Mouse (Mus musculus) erythroid progenitor cell, adult 5-6 weeks (primary cell): Measurements from ENCODE around the gene Efna1. TPM values are rescaled to one million over a fixed set of nuclear protein-coding genes. Genes with fewer than 3 reads are reported as not detected.
A peak's percentile ranks its signal among the peaks of the same experiment; 100 is the strongest.

Experiments used
- ATAC-seq: replicated peaks from 2 replicates; pipeline ENCODE4 v1.8.0; 2016; ENCODE audit warnings: moderate number of reproducible peaks, mild to moderate bottlenecking, moderate TSS enrichment, inconsistent platforms; ENCODE audit not compliant: poor library complexity, low FRiP score, severe bottlenecking
- total RNA-seq, 2 experiments: library from RNA; stranded (forward) in 1 of 2; stranded (reverse) in 1 of 2; fragments of 150-400 nt in 1 of 2; fragments of 186-747, 209-891 nt in 1 of 2; gene quantifications; 2 replicates each; pipeline versions ENCODE4 v1.2.3 to v1.2.4; 2015 to 2017; ENCODE audit warnings: low replicate concordance in 2 of 2

Gene Efna1
- total RNA-seq, 2 experiments from 2014 or later: not detected

DNA sequence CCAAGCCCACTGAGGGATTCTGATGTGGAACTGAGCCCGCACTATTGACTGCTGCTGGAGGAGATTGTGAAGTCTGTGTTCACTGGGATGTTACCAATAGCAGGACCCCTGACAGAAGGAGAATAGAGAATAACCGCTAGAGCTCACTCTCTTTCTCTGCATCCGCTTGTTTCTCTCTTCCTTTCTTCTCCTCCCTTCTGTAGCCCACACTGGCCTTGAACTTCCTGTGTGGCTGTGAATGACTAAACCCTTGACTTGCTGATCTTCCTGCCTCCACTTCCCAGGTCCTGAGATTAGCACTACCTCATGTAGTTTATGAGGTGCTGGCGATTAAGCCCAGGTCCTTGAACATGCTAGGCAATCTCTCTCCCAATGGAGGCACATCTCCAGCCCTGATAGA lies 33.5 kb downstream of the Efna1 start:
- no peak for ATAC-seq

DNA sequence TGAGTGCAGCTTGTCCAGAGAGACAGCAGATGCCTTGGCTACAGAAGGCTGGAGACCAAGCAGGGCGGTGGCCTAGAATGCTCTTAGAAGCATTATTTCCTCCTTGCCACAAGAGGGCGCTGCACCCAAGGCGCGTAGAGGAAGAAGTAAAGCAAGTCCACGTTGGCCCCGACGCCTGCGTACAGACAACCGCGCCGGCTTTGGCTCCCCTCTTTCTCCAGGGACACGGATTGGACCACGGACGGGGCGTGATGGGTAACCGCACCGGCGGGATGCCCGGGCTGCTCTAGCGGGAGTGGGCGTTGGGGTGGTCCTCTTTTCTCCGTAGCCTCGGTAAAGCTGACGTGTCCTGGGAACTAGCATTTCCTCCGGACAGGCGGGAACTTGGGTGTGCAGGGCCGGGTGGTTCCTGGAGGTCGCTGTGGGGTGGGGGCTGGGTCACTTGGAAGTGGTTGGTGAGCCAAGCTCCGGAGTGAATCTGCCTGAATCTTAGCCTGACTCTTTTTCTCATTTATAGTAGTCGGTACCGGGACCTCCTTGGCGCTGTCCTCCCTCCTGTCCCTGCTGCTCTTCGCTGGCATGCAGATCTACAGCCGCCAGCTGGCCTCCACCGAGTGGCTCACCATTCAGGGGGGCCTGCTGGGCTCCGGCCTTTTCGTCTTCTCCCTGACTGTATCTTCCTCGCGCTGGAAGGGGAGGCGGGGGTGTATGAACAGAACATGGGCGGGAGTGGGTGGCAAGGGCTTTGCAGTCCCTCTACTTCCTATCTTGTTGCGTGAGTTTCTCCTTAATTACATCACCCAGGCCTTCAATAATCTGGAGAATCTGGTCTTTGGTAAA lies 34.5 kb downstream of the Efna1 start, which contains the start of gene Trim46:
Trim46 (minus strand) TSS at position 49 of the 840 bp plus-strand sequence.
- ATAC-seq: peak; percentile 87

DNA sequence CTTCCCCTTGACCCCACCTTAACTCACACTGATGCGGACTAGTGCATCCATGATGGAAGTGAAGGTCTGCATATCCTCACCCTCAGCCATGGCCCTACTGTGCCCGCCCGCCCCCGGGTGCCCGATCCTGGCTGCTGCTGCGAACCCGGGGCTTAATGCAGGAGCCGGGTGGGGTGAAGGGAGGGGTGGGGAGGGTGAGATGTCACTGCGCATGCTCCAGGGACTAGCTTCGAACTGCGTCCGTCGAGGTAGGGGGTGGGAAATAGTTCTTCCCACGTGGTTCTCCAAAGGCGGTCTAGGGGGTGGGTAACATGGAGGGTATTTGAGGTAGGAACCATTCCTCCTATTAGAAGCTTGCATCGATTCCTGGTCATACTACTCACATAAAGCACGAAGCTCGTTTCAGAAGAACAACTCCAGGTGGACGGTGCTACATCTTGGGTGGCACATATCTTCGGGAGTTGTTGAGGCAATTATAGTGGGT lies 35.2 kb downstream of the Efna1 start, which contains the start of gene Krtcap2:
Krtcap2 (plus strand) TSS at position 279 of the 484 bp plus-strand sequence.
- ATAC-seq: no peak

DNA sequence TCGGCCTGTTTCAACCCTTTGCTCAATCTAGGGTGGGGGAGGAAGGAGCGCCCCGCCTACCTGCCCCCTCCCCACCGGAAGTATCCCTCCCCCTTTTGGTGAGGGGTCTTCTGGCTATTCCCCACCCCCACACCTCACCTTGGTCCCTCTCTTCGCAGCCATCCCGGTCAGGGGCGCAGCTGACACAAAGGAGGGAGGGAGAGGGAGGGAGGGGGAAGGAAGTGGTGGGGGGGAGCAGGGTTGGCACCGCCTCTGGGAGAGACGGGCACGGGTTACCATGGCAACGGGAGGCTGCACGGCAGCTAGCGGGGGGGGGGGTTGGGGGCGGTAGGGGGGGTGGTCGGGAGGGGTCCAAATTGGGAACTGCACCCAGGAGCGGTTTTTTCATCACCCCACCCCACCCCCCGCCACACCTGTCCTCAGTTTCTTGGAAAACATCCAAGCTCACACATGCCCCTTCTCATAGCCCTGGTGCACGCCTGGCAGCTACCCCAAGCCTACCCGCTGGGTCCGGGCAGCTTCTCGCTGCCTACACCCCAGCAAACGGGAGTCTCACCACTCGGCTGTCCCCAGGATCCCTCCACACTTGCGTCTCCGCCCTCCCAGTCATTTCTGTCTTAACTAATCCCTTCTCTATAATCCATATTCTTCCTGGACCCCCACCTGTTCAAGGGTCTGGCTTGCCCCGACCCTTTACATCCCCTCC lies 35.8 kb downstream of the Efna1 start:
- no peak for ATAC-seq

DNA sequence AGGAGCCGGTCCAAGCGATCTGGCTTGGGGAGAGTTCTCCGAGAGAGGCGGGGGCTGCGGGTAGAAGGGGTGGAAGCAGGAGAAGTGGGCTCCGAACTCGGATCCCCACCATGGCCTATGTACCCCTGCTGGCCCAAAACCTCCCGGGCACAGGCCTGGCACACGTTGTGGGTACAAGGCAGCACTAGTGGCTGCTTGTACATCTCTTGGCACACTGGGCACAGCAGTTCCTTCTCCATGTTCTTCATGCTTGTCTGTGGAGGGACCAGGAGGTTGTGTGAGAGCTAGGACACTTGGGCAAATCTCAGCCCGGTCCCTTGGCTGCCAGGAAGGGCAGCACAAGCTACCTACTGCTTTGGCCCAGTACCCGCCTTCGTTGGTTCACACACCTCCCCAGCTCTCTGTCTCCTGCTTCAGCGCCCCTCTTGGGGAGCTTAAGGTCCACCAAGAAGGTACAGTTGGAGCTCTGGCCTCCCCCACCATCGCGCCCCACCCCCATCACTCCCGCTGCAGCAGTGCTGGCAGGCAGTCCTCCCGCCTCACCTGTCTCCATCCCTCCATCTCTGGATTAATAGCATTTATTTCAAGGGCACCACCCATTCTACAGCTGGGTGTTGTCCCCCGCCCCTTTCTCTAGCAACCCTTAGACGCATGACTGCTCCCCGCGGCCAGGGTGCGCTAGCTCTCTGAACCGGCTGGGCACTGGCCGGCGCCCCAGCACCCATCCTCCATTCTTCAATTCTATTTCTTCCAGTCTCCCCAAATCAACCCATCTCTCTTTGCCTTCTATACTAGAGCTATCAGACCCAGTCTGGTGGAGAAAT lies 36.6 kb downstream of the Efna1 start:
- no peak for ATAC-seq

DNA sequence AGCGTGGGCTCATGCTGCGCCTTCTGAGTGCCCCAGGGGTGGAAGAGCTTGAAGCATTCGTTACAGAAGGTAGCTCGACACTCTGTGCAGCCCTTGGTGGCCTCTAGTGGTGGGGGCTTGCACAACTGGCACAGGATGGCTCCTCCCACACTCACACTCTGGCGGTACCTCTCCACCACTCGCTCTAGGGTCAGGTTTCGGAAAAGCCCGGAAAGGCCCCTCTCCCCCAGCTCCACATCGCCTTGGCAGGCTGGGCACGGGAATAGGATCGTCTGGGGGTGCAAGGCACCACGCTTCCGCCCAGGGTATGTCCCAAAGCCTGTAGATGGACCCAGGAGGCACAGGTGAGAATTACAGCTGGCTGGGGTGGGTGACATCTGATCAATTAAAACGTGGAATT lies 37.3 kb downstream of the Efna1 start:
- ATAC-seq: no peak

DNA sequence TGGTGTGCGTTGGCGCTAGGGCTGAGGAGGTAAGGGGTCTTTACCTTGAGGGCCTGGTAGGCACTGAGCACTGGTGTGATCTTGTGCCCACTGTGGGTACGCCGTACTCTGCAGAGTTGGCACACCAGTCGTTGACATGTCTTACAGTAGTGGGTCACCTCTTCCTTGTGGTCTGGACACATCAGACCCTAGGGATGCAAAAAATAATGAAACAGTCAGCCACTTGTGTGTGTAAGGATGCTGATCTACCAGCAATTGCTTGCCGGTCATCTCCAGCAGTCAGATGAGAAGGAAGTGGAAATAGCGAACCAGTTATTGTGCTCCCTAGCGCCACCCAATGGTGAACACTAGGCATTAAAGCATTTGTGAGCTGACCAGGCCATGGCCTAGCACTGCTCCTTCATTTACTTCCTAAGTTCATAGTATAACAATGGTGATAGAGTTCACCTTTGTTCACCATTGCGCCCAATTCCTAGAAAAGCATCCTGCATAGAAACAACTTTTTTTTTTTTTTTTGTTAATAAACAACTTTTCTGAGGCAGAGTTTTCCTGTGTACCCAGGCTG lies 38.5 kb downstream of the Efna1 start:
- ATAC-seq: no peak

DNA sequence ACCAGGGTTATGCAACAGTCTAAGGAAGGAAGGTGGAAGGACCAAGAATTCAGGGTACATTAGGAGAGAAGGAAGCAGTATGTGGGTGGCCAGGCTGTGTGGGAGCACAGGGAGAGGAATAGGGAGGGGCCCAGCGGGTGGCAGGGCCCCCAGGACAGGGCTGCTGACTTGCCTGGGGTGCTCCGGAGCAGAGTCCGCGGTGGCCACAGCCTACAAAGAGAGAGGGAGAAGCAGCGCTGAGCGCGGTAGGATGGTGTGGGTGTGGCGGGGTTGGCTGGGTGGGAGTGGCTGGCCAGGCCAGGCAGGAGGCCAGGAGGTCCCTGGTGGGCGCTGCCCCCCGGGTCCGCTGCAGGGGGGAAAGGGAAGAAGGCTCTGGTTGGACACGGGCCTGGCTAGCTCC lies 42.4 kb downstream of the Efna1 start:
- no peak for ATAC-seq

DNA sequence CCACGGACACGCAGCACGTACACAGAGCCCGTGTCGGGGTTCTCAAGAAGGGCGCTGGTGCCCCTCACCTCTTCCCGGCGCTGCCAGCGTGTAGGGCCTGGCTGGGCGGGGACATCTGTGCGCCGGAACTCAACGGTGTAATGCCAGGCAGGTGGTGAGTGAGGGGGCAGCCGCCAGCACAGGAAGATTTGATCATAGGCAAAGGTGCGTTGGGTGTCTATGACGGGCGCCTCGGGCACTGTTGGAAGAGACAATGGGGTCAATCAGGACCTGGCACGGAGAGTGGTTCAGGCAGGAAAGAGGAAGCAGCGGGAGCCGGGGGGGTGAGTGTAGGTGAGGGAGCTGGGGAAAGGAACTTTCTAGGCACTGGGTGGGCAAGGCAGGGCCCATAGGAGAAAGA lies 43.3 kb downstream of the Efna1 start:
- no peak for ATAC-seq

DNA sequence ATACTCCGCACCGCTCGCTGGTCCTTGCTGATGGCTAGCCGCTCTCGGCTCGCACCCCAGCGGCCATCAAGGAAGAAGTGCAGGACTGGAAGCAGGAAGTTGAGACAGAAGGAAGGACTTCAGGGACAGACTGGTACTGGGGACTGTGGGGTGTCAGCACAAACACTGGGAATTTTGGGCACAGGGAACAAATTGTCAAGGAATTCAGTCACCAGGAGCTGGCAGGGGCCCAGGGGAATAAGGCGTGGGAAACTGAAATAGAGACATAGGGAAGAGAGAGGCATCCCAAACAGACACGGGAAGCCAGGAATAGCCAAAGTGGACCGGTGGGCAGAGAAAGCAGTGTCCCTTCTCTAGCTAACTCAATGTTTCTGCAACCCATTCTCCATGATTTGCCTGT lies 44.4 kb downstream of the Efna1 start:
- no peak for ATAC-seq

DNA sequence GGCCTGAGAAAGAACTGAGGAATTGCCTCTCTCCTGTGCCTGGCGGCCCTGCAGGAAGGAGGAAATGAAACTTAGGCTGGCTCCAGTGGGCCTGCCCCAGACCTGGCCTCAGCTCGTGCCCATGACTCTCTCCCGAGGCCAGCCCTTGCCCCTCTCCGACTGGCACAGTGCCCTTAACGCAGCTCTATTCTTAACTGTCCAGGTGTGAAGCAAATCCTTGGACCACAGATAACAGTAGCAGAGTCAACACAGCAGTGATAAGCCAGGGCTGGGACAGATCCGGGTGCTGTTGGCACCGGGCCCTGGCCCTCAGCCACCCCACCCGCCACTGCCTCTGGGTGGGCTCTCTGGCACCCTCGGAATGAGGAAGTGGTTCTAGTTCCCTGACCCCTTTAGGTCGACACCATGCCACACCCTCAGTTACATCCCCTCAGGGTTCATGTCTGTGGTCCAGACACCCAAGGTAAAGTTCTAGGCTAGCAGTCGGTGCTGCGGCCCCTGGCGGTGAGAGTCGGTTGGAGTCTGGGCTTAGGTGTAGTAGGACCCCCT lies 47.3 kb downstream of the Efna1 start:
- ATAC-seq: no peak

DNA sequence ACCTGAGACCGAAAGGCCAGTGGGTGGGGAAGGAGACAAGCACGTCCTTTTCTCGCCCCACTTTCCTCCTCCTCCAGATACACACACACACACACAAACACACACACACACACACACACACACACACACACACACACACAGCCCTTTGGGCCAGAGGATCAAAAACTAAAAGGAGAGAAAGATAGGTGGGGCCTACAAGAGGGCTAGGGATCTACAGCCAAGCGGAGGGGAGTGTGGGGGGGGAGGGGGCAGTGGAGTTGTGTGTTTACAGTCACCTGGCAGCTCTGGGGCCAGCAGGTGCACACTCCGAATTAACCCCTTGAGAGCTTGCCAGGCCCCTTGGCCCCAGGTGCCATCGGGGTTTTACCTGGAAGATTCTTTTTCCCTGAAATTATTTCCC lies 48.3 kb downstream of the Efna1 start:
- ATAC-seq: no peak

DNA sequence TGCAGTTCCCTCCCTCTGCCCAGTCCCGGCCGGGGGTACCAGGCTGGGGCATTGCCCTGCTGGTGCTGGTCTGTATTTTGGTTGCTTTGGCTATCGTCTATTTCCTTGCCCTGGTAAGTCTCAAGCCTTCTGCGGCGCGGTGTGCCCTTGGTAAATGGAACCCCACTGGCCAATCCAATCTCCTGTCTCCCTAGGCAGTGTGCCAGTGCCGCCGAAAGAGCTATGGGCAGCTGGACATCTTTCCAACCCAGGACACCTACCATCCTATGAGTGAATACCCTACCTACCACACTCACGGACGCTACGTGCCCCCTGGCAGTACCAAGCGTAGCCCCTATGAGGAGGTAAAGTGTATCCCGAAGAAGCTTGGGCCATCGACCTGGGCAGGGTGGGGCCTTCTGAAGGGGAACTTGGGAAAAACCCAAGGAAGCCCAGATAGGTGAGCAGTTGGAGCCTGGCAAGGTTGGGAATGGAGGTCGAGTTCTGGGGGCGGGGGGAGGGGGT lies 49.1 kb downstream of the Efna1 start:
- no peak for ATAC-seq

DNA sequence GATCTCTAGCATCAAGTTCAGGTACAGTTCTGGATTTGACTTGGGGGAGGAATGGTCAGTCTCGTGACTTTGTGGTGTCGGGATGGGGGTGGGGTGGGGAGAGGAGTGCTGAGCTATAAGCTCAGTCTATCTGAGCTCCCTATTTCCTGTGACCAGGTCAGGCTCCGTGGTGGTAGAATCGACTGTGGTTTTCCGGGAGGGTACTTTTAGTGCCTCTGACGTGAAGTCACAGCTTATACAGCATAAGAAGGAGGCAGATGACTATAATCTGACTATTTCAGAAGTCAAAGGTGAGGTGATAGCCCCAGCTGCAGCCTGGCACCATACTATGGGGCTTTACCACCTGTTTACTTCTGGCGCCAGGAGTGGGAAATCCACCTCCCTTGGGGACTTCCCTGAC lies 49.6 kb downstream of the Efna1 start:
- no peak for ATAC-seq

DNA sequence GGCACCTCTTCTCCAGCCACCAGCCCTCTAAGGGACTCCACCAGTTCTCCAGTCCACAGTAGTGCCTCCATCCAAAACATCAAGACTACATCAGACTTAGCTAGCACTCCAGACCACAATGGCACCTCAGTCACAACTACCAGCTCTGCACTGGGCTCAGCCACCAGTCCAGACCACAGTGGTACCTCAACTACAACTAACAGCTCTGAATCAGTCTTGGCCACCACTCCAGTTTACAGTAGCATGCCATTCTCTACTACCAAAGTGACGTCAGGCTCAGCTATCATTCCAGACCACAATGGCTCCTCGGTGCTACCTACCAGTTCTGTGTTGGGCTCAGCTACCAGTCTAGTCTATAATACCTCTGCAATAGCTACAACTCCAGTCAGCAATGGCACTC lies 50.4 kb downstream of the Efna1 start:
- no peak for ATAC-seq

DNA sequence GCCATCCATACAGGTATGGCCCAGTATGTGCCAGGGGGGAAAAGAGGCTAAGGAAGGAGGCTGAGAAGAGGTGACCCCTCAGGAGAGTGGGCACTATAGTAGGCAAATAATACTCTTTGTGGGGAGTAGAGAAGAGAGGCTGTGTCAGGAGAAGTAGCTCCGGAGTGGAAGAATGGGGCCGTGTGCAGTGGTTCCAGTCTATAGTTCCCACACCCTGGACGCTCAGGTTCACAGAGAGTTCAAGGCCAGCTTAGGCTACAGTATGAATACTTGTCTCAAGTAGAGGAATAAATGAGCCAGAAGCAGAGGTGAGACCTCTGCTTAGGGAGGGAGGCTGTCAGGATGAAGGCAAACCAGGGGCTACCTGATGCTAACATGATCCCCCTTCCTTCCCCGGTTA lies 51.7 kb downstream of the Efna1 start:
- no peak for ATAC-seq

DNA sequence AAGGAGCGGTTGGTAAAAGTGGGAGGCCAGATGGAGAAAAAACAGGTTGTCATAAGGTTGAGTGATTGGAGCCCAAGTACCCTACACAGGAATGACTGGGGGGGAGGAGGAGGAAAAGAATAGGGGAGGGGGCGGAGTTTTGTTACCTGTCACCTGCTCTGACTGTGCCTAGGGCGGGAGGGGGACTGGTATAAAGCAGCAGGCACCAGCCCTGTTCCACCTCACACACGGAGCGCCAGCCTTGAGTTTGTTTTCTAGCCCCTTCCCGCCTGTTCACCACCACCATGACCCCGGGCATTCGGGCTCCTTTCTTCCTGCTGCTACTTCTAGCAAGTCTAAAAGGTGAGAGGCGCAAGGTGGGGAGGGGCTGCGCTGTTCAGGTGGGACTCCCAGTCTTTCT lies 52.1 kb downstream of the Efna1 start, which contains the start of gene Muc1:
Muc1 (plus strand) TSS at position 222 of the 400 bp plus-strand sequence.
- no peak for ATAC-seq

DNA sequence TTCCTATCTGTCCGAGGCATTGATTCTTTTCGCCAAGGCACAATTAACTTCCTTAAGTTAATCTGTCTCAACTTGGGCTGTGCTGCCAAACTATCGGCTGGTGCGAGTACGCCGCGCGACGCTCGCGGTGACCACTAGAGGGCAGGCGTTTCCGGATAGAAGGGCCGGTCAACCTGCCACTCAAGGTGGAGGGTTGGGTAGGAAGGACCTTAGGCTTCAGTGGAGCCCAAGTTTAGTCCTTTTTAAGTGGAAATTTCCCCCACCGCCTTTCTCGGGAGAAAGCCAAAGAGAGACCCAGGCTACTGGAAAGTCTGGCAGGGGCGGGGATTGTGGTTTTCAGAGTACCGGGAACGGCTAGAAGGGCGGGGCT lies 52.8 kb downstream of the Efna1 start:
- ATAC-seq: peak; percentile 76
